Mouse (Mus musculus) testis, adult 2 months (tissue): ENCODE results near the gene Pim2.

Source experiments
- CTCF ChIP-seq: fragments of 200-500 bp; IDR thresholded peaks from 2 replicates; pipeline ENCODE4 v1.5.1; 2012; ENCODE audit warnings: low read depth, mild to moderate bottlenecking, inconsistent platforms, low read length, moderate library complexity; ENCODE audit not compliant: control insufficient read depth, insufficient read depth, insufficient replicate concordance
- POLR2A ChIP-seq: fragments of 200-500 bp; IDR thresholded peaks from 2 replicates; pipeline ENCODE4 v1.6.1; 2012; ENCODE audit warnings: low read depth, mild to moderate bottlenecking, inconsistent platforms, low read length, moderate library complexity; ENCODE audit not compliant: control insufficient read depth

GRCm38 (mm10) chrX:7865343-7865742 lies 12.7 kb upstream of the Pim2 start:
- TF ChIP-seq POLR2A (no peak), CTCF (no peak)
